Mouse (Mus musculus) gastrocnemius, postnatal 25 days (tissue): ENCODE results near the gene Gse1. TPM values are rescaled to one million over a fixed set of nuclear protein-coding genes. Genes with fewer than 3 reads are reported as not detected.
A peak's percentile ranks its signal among the peaks of the same experiment; 100 is the strongest.

Source experiments
- DNase-seq: peaks from one replicate; pipeline ENCODE4 v3.0.0; 2022
- total RNA-seq, 2 experiments: library from RNA; stranded (reverse); gene quantifications; 1 replicate in 1 of 2; 2 replicates in 1 of 2; pipeline ENCODE4 v1.2.3; 2021

Gse1 gene
- total RNA-seq, 2 experiments from 2014 or later, result 23.1 to 27.1 TPM

GRCm38 (mm10) chr8:120517666-120518410, 289.6 kb downstream of the Gse1 start:
- DNase-seq, result no peak

- peak; percentile 58 for DNase-seq
Observed at GRCm38 (mm10) chr8:120518736-120519534, 290.7 kb downstream of the Gse1 start.

- DNase-seq, result no peak
Observed at GRCm38 (mm10) chr8:120520287-120520686, 292.0 kb downstream of the Gse1 start.

DNA sequence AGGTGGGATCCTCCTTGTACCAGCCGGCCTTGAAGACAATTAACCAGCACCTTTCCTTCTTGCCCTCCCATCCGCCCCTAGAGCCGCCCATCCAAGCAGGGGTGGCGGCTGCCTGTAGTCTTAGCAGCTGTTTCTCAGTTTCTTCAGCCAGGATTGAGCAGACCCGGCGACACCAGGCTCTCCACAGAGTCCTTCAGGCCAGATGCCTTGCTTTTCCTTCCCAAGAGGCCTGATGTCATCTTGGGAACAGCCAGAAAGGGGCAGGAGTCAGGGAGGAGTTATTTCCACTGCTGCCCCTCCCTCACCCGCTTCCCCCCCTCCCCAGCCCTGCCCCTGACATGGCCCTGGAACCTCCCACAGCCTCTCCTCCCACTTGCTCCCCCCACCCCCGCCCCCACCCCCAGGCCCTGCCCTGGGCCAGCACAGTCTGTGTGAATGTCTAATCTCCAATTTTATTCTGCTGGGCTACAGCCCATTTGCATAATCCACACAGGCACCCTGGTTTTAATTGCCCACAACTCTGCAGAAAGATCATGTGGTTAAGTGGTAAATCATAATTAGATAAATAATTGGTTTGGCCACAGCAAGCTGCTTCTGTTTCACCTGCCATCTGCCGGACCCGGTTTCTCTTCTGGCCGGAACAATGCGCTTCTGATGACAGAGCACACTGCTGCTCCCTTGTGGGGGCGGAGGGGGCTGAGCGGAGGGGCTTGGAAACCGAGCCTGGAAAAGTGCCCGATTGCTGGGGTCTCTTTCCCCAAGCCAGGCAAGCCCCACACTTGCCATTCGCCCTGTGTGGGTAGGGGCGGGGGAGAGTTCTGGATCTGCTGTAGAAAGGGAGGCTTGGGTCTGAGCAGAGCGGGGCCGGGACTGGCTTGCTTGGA, 292.7 kb downstream of the Gse1 start:
- no peak for DNase-seq

- no peak for DNase-seq
Observed at GRCm38 (mm10) chr8:120521591-120521965, 293.3 kb downstream of the Gse1 start.

DNA sequence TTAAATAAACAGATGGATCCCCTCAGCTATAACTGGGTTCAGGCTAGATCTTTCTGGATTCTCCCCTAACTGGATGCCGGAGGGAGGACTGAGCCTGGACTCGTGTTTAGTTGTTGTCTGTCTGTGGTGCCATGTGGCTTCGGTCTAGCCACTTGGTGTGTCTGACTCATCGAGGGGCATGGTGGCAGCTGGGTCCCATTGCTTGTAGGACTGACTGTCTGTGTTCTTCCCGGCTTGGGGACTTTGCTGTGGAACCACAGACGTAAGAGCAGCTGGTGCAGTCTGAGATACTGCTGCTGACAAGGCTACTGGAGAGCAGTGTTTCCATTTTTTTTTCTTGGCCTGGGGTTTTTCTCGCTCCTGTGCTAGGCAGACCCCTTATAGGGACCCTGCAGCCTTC, 295.4 kb downstream of the Gse1 start:
- DNase-seq, result no peak

DNA sequence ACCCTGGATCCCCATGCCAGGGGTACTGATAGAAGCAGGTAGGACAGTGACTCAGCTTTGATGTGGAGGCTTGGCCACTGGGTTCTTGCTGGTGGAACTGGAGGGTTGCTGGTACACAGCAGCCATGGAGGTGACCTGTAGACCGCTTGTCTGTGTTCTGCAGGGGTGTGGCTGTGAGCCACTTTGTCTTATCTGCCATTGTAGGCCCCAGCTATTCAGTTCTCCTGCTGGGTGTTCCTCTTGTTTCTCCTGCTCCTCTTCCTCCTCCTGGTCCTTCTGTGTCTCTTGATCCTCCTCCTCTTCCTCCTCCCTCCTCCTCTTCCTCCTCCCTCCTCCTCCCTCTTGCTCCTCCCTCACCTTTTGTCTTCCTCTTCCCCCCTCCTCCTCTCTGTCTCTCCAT, 296.9 kb downstream of the Gse1 start:
- DNase-seq, result no peak

GRCm38 (mm10) chr8:120525832-120526231, 297.6 kb downstream of the Gse1 start:
- DNase-seq, result peak; percentile 67

GRCm38 (mm10) chr8:120526577-120526976, 298.3 kb downstream of the Gse1 start:
- no peak for DNase-seq

DNA sequence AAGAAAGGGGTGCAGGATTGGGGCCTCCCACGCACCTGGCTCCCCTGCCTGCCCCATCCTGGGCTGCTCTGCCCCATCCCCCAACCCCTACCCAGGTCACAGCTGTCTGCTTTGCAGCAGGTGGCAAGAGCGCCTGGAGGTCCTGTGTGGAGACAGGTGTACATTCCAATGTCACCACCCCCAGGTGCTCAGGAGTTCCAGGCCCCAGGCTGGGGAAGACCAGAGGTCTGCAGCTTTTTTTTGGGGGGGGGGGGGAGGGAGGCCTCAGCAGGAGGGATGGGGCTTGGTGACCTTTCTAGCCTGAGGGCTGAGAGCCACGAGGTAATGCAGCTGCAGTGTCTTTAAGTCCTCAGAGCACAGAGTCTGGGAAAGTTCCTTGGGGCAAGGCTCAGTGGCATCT, 300.1 kb downstream of the Gse1 start:
- DNase-seq, result no peak

GRCm38 (mm10) chr8:120529226-120529625, 301.0 kb downstream of the Gse1 start:
- no peak for DNase-seq

- no peak for DNase-seq
Observed at GRCm38 (mm10) chr8:120530954-120531656, 302.8 kb downstream of the Gse1 start.

- DNase-seq, result no peak
Observed at GRCm38 (mm10) chr8:120531775-120532516, 303.7 kb downstream of the Gse1 start.

DNA sequence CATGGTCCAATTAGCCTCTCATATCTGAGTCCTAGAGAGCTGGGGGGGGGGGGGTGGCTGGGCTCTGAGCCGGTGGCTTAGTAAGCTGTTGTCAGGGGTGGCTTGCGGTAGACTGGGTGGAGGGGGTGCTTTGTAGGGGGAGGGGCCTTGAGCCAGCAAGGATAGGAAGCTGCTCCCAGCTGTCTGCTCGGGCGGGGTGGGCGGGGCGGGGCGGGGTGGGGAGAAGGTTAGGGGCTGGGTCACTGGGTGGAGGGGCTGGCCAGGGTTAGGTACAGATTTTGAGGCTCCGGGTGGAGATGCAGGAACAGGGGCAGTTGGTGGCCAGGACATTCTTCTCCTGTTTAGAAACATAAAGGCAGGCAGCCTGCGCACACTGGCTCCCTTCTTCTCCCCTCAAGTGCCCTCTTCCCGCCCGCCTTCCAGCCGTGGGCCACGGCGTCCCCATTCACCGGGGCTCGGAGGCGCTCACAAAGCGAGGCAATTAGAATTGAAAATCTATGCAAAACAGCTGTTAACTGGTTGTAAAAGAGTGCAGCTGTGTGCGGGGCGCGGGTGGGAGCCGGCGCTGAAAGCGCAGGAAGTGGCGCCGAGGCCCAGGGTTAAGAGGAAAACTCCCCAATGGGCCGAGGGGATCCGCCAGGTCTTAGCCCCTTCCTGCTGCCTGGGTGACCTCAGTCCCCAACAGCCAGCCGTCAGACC, 304.4 kb downstream of the Gse1 start:
- DNase-seq, result no peak

DNA sequence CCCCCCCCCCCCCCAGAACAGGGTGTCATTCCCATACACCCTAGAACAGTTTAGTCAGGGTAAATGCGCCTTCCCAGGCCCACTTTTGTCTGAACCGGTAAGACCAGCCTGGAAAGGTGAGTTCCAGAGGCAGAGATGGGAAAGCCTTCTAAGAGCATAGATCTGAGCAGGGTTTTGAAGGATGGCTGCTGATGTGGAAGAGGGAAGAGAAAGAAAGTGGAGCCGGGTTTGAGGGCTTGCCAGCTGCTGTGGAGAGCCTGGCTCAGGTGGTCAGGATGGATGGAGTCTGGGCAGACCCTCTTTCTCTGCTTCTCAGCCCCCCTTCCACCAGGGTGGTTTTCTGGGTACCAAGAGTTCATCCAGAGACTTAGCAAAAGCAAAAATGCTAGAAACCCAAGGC, 305.1 kb downstream of the Gse1 start:
- no peak for DNase-seq

GRCm38 (mm10) chr8:120534080-120534479, 305.8 kb downstream of the Gse1 start:
- no peak for DNase-seq

DNA sequence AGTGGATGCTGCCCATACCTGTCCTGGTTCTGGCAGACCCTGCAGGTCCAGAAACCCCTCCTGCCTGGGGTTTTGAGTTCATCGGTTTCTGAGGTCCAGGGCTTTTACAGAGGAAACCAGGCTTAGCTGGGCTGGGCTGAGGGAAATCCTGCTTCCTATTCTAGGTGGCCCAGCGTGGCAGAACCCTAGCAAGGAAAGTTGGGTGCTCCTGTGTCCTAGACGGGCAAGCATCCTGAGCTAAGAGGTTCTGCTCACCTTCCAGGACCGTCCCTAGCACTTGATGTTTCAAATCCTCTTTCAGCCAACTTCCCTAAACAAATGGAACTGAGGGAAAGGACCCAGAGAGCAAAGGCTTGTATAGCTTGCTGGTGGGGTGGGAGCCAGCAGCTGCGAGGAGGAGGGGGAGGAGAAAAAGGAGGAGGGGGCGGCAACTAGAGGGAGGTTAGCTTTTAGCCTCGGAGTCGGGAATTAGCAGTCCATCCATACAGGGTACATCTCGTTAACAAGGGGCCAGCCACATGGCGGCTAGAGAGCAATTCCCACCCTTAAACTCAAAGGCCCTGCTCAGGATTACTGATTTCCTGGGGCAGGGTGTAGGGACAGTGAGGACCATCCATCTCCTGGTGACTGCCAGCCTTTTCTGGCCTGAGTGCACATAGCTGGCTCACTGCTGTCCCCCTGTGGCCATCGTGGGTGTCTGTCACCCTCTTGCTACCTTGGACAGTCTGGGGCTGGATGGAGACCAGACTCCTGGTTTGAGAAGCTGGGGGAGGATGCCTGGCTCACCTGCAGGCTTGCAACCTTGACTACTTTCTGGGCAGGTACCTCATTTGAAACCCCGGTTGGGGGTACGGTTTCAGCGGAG, 306.5 kb downstream of the Gse1 start:
- DNase-seq, result peak; percentile 82

- peak; percentile 80 for DNase-seq
Observed at GRCm38 (mm10) chr8:120535452-120536305, 307.4 kb downstream of the Gse1 start.
